Mouse (Mus musculus): ENCODE data around the gene Baz2b. TPM values are rescaled to one million over a fixed set of nuclear protein-coding genes. Genes with fewer than 3 reads are reported as not detected.

The Baz2b gene
- polyA plus RNA-seq, 1 experiment from 2014 or later: 71.0 TPM

DNA sequence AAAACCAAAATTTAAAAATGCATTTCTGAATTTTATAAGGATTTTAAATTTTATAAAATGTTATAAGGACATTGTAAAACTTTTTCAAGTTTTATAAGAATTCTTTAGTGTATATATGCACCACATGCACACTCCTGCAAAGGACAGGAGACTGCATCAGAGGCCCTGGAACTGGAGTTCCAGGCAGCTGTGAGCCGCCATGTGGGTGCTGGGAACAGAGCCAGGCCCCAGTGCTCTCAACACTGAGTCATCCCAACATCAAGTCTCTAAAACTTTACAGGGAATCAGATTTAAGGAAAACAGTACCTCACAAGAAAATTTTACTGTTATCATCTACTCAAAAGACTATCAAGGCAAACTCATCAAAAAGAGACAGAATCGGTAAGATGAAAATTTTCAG, 97.5 kb downstream of the Baz2b start:
- no peak for DNase-seq (ENCODE audit: low spot score)
- H3K4me1 ChIP-seq (ENCODE audit: control insufficient read depth, insufficient read depth, low read length): no peaks in the 10 kb centered on the region
- no peak overlapping the region for H3K4me2 ChIP-seq (ENCODE audit: low read depth)
- no peaks in the 10 kb centered on the region for H3K27me3 ChIP-seq (ENCODE audit: control insufficient read depth, insufficient read depth, low read length)
- H3K9ac ChIP-seq (ENCODE audit: low read length): no peak overlapping the region
- 97% methylated on average over 2 of the region's 2 CpGs for WGBS
- H3K4me3 ChIP-seq (ENCODE audit: low read depth, low read length): no peak overlapping the region
- peaks cover 7% of the 10 kb centered on the region for H3K36me3 ChIP-seq (ENCODE audit: control insufficient read depth, insufficient read depth, low read length)
- no peak for ATAC-seq (ENCODE audit: insufficient read depth, low FRiP score, low TSS enrichment)
- no peaks in the 10 kb centered on the region for H3K9me3 ChIP-seq (ENCODE audit: control insufficient read depth, low read length)
- H3K27ac ChIP-seq (ENCODE audit: low read depth, low read length): no peak overlapping the region

DNA sequence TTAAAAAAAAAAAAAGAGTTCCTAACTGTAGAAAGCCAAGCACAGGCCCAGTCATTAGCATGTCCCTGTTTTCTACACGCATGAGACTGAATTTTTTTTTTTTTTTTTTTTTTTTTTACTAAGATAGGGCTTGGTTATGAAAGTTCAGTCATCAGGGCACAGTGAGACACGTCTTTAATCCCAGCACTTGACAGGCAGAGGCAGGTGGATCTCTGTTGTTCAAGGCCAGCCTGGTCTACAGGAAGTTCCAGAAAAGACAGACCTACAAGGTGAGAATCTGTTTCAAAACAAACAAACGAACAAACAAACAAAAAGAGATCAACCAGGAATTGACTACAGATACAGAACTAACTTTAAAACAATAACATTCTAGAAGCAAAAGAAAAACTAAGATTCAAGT, 100.6 kb downstream of the Baz2b start:
- Histone ChIP-seq H3K4me2 (ENCODE audit: low read depth) (no peak overlapping the region), H3K27me3 (ENCODE audit: control insufficient read depth, insufficient read depth, low read length) (no peaks in the 10 kb centered on the region), H3K27ac (ENCODE audit: low read depth, low read length) (no peak overlapping the region), H3K36me3 (ENCODE audit: control insufficient read depth, insufficient read depth, low read length) (peaks cover 7% of the 10 kb centered on the region), H3K9me3 (ENCODE audit: control insufficient read depth, low read length) (no peaks in the 10 kb centered on the region), H3K9ac (ENCODE audit: low read length) (no peak overlapping the region), H3K4me1 (ENCODE audit: control insufficient read depth, insufficient read depth, low read length) (no peaks in the 10 kb centered on the region), H3K4me3 (ENCODE audit: low read depth, low read length) (no peak overlapping the region)
- no peak for DNase-seq (ENCODE audit: low spot score)
- WGBS: 92% methylated on average over 3 of the region's 3 CpGs
- ATAC-seq (ENCODE audit: insufficient read depth, low FRiP score, low TSS enrichment): no peak

DNA sequence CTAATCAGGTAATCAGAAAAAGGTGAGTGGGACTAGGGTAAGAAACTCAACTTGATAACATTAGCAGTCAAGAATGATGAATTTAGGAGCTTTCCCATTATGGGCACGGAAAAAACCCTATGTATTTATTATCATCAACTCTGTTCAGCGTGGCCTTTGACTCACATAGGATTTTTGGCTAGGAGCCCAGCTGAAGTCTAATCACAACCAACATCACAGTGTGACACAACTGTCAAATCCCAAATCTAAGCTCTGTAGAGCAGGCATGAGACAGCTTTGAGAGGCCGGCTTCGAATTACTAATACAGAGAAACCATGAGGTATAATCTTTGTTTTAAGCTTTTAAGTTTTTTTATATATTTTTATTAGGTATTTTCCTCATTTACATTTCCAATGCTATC, 113.0 kb downstream of the Baz2b start:
- DNase-seq (ENCODE audit: low spot score) (no peak), ATAC-seq (ENCODE audit: insufficient read depth, low FRiP score, low TSS enrichment) (no peak)
- no peak overlapping the region for H3K4me3 ChIP-seq (ENCODE audit: low read depth, low read length)
- no peak overlapping the region for H3K27ac ChIP-seq (ENCODE audit: low read depth, low read length)
- no peaks in the 10 kb centered on the region for H3K27me3 ChIP-seq (ENCODE audit: control insufficient read depth, insufficient read depth, low read length)
- H3K4me2 ChIP-seq (ENCODE audit: low read depth): no peak overlapping the region
- WGBS: 91% methylated on average over 4 of the region's 4 CpGs
- H3K4me1 ChIP-seq (ENCODE audit: control insufficient read depth, insufficient read depth, low read length): no peaks in the 10 kb centered on the region
- no peaks in the 10 kb centered on the region for H3K9me3 ChIP-seq (ENCODE audit: control insufficient read depth, low read length)
- H3K36me3 ChIP-seq (ENCODE audit: control insufficient read depth, insufficient read depth, low read length): no peaks in the 10 kb centered on the region
- no peak overlapping the region for H3K9ac ChIP-seq (ENCODE audit: low read length)

DNA sequence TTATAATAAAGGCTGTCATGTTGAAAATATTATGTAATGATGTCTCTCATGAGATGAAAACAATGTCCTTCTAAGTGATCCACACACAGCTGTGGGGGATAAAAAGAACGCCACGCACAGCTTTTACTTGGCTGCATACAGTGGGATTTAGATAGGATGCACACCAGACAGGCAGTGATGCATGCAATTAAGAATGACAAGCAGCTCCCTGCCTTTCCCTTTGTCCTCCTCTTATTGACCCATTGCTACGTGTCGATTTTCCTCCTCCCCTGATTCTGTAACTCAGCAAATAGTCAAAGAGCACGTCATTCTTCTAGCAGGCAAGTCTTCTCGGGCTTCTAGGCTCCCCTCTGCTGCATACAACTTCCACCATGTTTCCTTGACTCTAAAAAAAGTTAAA, 119.4 kb downstream of the Baz2b start:
- Histone ChIP-seq H3K4me1 (ENCODE audit: control insufficient read depth, insufficient read depth, low read length) (peaks cover 3% of the 10 kb centered on the region; the same call in 1 of the 2 replicates), H3K9ac (ENCODE audit: low read length) (no peak overlapping the region), H3K27ac (ENCODE audit: low read depth, low read length) (no peak overlapping the region), H3K36me3 (ENCODE audit: control insufficient read depth, insufficient read depth, low read length) (no peaks in the 10 kb centered on the region), H3K4me3 (ENCODE audit: low read depth, low read length) (no peak overlapping the region), H3K9me3 (ENCODE audit: control insufficient read depth, low read length) (no peaks in the 10 kb centered on the region), H3K4me2 (ENCODE audit: low read depth) (no peak overlapping the region), H3K27me3 (ENCODE audit: control insufficient read depth, insufficient read depth, low read length) (no peaks in the 10 kb centered on the region)
- ATAC-seq (ENCODE audit: insufficient read depth, low FRiP score, low TSS enrichment) (no peak), DNase-seq (ENCODE audit: low spot score) (no peak)
- WGBS: 51% methylated on average over 6 of the region's 6 CpGs

DNA sequence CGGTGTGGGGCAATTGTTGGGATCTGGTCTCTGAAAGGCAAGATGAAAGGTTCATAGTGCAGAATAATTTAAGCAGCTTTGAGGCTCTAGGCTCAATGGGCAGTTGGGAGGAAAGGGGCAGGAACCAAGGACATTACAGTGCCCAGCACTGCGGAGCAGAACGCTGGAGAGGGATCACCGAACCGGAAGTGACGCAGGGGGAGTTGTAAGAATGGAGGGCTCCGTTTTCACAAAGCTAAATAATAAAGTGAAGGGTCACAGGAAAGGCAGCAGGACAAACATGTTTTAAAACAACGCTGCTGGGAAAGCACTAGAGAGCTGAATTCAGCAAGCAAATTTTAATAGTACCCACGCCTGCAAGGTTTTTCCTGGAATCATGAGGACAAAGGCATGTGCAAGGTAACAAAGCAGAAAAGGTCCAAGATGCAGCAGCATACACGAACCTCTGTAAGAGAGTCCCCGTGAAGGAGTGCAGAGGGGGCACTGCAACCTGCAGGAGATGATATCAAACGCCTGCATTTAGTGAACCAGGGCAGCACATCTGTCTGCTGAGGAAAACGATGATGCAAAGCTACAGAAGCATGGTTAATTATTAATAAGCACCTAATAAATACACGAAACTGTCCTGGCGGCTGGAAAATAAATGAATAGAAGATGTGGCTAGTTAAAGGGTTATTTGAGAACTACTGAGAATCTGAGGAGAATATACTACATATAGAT, 120.0 kb downstream of the Baz2b start:
- DNase-seq (ENCODE audit: low spot score): no peak
- H3K27ac ChIP-seq (ENCODE audit: low read depth, low read length): peak overlapping the region; percentile 3; the same call in 1 of the 2 replicates
- no peaks in the 10 kb centered on the region for H3K9me3 ChIP-seq (ENCODE audit: control insufficient read depth, low read length)
- ATAC-seq (ENCODE audit: insufficient read depth, low FRiP score, low TSS enrichment): no peak
- no peak overlapping the region for H3K4me3 ChIP-seq (ENCODE audit: low read depth, low read length)
- WGBS: 50% methylated on average over 15 of the region's 15 CpGs
- H3K27me3 ChIP-seq (ENCODE audit: control insufficient read depth, insufficient read depth, low read length): no peaks in the 10 kb centered on the region
- no peak overlapping the region; the same call in 1 of the 2 replicates for H3K9ac ChIP-seq (ENCODE audit: low read length)
- peaks cover 3% of the 10 kb centered on the region; the same call in 1 of the 2 replicates for H3K4me1 ChIP-seq (ENCODE audit: control insufficient read depth, insufficient read depth, low read length)
- H3K36me3 ChIP-seq (ENCODE audit: control insufficient read depth, insufficient read depth, low read length): no peaks in the 10 kb centered on the region
- H3K4me2 ChIP-seq (ENCODE audit: low read depth): no peak overlapping the region; the same call in 1 of the 2 replicates

DNA sequence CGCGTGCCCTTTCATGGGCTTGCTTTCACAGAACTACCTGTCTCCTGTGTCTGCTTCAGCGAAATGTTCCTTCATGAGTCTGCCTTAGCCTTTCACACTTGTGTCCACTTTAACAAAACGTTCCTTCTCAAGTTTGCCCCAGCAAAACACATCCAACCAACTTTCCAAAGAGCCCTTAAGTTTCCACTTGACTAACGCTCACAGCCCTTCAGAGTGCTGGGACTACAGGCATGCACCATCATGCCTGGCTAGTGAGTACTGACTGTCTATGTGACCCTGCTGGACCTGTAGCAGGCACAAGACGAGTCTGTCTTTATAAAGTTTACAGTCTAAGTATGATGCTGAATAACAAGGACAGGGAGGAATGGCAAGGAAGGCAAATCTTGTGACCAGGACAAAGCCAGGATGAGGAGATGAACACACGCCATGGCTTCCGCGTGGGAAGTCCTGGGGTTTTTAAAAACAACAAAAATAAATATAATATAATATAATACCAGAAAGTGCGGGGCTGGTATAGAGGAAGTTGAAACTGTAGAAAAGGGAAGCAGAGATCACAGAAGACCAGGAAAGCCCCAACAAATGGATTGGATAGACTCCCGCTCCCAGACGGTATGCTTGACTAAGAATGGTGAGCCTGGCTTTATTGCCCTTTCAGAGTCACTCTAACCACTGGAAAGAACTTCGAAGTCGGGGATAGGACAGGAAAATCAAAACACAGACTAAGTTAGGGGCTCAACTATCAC, 120.7 kb downstream of the Baz2b start:
- no peaks in the 10 kb centered on the region for H3K9me3 ChIP-seq (ENCODE audit: control insufficient read depth, low read length)

DNA sequence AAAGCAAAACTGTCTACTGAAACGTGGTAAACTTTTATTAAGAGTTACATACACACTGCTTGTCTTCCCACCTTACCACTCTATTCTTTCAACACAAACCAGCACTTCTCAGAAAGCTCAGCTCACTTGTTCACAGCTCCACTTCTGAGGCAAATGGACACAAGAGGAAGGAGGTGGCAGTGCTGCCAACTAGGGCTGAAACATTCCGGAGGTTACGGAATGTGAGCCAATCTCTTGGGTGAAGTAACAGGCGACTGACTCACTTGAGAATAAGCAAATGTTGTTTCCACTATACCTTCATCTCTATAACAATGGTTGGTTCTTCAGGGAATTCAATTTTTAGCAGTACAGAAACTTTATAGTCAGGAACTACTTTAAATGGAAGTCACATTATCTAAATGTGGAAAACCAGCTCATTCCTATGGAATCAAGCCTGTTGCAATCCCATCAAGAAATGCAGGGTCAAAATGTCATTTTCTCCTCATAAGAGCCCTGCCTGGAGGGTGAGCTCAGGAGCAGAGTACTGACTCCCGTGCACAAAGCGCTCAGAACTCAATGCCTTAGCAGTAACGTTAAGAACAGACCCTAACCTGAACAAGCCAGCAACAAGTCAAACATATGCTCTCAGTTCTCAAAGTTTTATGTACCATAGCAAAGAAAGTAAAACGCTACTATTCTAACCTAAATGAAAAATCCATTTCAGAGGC, 123.3 kb downstream of the Baz2b start:
- ATAC-seq (ENCODE audit: insufficient read depth, low FRiP score, low TSS enrichment): no peak
- no peaks in the 10 kb centered on the region for H3K27me3 ChIP-seq (ENCODE audit: control insufficient read depth, insufficient read depth, low read length)

More for the DNA sequence above, 120.7 kb downstream of the Baz2b start:
- ATAC-seq (ENCODE audit: insufficient read depth, low FRiP score, low TSS enrichment) (no peak), DNase-seq (ENCODE audit: low spot score) (no peak)
- no peak overlapping the region for H3K9ac ChIP-seq (ENCODE audit: low read length)
- peaks cover 3% of the 10 kb centered on the region; the same call in 1 of the 2 replicates for H3K4me1 ChIP-seq (ENCODE audit: control insufficient read depth, insufficient read depth, low read length)
- no peak overlapping the region for H3K4me2 ChIP-seq (ENCODE audit: low read depth)
- H3K27ac ChIP-seq (ENCODE audit: low read depth, low read length): no peak overlapping the region
- 83% methylated on average over 14 of the region's 14 CpGs for WGBS
- H3K4me3 ChIP-seq (ENCODE audit: low read depth, low read length): no peak overlapping the region
- no peaks in the 10 kb centered on the region for H3K27me3 ChIP-seq (ENCODE audit: control insufficient read depth, insufficient read depth, low read length)
- no peaks in the 10 kb centered on the region for H3K36me3 ChIP-seq (ENCODE audit: control insufficient read depth, insufficient read depth, low read length)

DNA sequence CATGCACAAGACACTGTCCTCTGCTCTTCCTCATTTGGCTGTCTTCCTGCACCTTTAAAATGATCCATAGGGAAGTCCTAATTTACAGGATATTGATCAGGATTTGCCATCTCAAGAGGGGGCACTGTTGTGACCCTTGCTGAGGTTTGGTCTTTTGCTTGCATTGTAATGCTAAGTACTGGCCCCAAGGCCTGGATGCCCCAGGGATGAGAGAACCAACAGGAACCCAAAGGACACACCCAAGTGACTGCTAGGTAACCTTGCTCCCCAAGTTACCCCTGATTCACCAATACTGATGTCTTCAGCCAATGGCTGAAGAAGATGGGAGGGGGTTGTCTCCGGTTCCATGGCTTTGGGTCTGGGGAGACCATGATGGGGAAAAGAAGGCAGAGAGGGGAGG, 124.8 kb downstream of the Baz2b start:
- no peak for DNase-seq (ENCODE audit: low spot score)
- 92% methylated on average over 1 of the region's 1 CpGs for WGBS

More for the DNA sequence above, 123.3 kb downstream of the Baz2b start:
- no peak overlapping the region for H3K4me2 ChIP-seq (ENCODE audit: low read depth)
- no peak for DNase-seq (ENCODE audit: low spot score)
- H3K4me3 ChIP-seq (ENCODE audit: low read depth, low read length): no peak overlapping the region
- H3K36me3 ChIP-seq (ENCODE audit: control insufficient read depth, insufficient read depth, low read length): no peaks in the 10 kb centered on the region
- H3K9me3 ChIP-seq (ENCODE audit: control insufficient read depth, low read length): no peaks in the 10 kb centered on the region
- peaks cover 3% of the 10 kb centered on the region; the same call in 1 of the 2 replicates for H3K4me1 ChIP-seq (ENCODE audit: control insufficient read depth, insufficient read depth, low read length)
- H3K27ac ChIP-seq (ENCODE audit: low read depth, low read length): no peak overlapping the region
- H3K9ac ChIP-seq (ENCODE audit: low read length): no peak overlapping the region
- 84% methylated on average over 8 of the region's 8 CpGs for WGBS

More for the DNA sequence above, 124.8 kb downstream of the Baz2b start:
- peaks cover 1% of the 10 kb centered on the region; the same call in 1 of the 2 replicates for H3K4me1 ChIP-seq (ENCODE audit: control insufficient read depth, insufficient read depth, low read length)
- no peaks in the 10 kb centered on the region for H3K9me3 ChIP-seq (ENCODE audit: control insufficient read depth, low read length)
- H3K4me3 ChIP-seq (ENCODE audit: low read depth, low read length): no peak overlapping the region
- no peaks in the 10 kb centered on the region for H3K36me3 ChIP-seq (ENCODE audit: control insufficient read depth, insufficient read depth, low read length)
- H3K27ac ChIP-seq (ENCODE audit: low read depth, low read length): no peak overlapping the region
- ATAC-seq (ENCODE audit: insufficient read depth, low FRiP score, low TSS enrichment): no peak
- no peaks in the 10 kb centered on the region for H3K27me3 ChIP-seq (ENCODE audit: control insufficient read depth, insufficient read depth, low read length)
- H3K4me2 ChIP-seq (ENCODE audit: low read depth): no peak overlapping the region
- H3K9ac ChIP-seq (ENCODE audit: low read length): no peak overlapping the region

Measured in neural tube, embryonic 11.5 days (tissue).